Mouse (Mus musculus) left cerebral cortex, adult 2 months (tissue): ENCODE data around the gene Acot7. TPM values are rescaled to one million over a fixed set of nuclear protein-coding genes. Genes with fewer than 3 reads are reported as not detected.
A peak's percentile ranks its signal among the peaks of the same experiment; 100 is the strongest.

Source experiments
- DNase-seq, 2 experiments: peaks; one replicate each; pipeline ENCODE4 v3.0.0; 2021 to 2022; ENCODE audit warnings: low spot score in 2 of 2, mixed read lengths in 1 of 2; ENCODE audit errors: extremely low spot score in 1 of 2
- H3K27ac ChIP-seq: fragments of 200-600 bp; 2 replicates; pipeline ENCODE4 v1.8.1; 2022
- H3K4me3 ChIP-seq: fragments of 200-600 bp; 2 replicates; pipeline ENCODE4 v1.8.1; 2022
- CTCF ChIP-seq: fragments of 200-600 bp; IDR thresholded peaks from 2 replicates; pipeline ENCODE4 v1.8.1; 2022; ENCODE audit warnings: antibody characterized with exemption, mild to moderate bottlenecking, moderate library complexity
- intact Hi-C: fragments of 180-260 bp; cut with DNase I; formaldehyde crosslinking; loops from one replicate; pipeline ENCODE4 v1.15.1; 2025
- long read RNA-seq, 2 experiments: library from polyadenylated mRNA; stranded (forward); transcript quantifications; one replicate each; pipeline ENCODE4 v2.0.0; 2021; ENCODE audit warnings: borderline mapping rate in 2 of 2
- total RNA-seq, 2 experiments: library from RNA; stranded (reverse); gene quantifications; 2 replicates each; pipeline ENCODE4 v1.2.3; 2021

The Acot7 gene
- 100 to 1,000 TPM; 300 to 307 TPM for total RNA-seq
- long read RNA-seq, experiment 1, transcript Acot7-202 (9 exons, 1,457 nt), result major isoform, 171 of 192 reads
- long read RNA-seq, experiment 1, partial matches to known transcripts, result 15 of 192 reads
- long read RNA-seq, experiment 1, other reads (novel, unspliced or antisense), result 6 of 192 reads
- long read RNA-seq, experiment 2, transcript Acot7-202 (9 exons, 1,457 nt), result major isoform, 110 of 136 reads
- long read RNA-seq, experiment 2, partial matches to known transcripts, result 13 of 136 reads
- long read RNA-seq, experiment 2, other reads (novel, unspliced or antisense), result 13 of 136 reads

DNA sequence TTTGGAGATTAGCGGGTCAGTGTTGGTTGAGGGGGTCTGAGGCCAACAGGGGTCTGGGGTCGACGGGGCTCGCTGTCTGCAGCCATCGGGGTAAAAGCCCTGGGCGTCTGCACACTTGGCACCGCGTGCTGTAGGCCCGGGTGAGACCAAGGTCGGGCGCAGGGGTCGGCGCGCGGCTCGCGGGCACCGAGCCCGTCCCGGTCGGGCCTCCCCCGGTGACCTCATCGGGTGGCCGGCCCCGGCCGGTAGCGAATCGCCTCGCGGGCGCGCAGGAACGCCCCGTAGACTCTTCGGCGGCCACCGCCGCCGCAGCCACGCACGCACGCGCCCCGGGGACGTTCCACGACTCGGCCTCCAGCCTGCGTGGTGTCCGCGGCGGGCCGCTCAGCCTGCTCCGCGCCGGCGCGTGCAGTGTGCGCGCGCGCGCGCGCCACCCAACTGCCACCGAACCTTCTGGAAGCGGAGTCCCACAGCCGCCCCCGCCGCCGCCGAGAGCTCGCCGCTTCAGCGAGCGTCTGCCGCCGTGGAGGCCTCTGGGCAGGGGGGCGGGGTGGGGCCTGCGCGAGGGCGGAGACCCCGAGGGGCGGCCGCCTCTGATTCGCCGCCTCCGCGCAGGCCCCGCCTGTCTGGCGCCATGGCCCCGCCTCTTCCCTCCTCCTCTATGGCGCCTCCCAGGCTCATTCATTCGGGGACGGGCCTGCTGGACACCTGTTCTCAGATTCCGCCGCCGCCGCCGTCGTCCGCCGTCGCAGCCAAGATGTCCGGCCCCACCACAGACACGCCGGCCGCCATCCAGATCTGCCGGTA lies at the start of gene Acot7:
Gene Acot7, plus strand, starts transcription at position 598 of the 807 bp plus-strand sequence.
- TF ChIP-seq CTCF, result no peak
- DNase-seq, result peak; percentile 93 to 94
- Histone ChIP-seq H3K27ac (peak within 1 kb of the TSS; percentile 96), H3K4me3 (peak within 1 kb of the TSS; percentile 78)
- intact Hi-C loops, result loop anchor here (2.0 kb wide), 1 partner anchor 35 kb away; no protein-coding TSS in a partner anchor

DNA sequence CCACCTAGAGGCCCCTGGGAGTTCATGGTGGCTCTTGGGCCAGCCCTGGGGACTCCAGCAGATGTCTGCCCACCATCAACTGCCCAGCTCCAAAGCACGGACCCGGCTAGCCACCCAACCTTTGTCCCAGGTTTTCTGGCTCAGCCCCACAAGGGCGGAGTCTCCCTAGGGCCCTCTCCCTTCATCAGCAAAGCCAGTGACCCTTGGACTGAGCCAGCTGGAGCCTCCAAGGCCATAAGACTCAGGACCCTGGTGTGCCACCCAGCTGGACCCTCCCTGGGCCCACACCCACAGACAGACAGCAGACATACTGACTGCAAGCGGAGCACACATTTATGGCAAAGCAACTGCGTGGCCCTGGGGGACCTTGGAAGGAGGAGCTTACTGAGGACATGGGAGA lies 49.1 kb upstream of the Acot7 start:
- Histone ChIP-seq H3K27ac (no peak overlapping the region), H3K4me3 (no peak overlapping the region)
- TF ChIP-seq CTCF, result no peak
- DNase-seq, result no peak
- intact Hi-C loops, result no loop called here

DNA sequence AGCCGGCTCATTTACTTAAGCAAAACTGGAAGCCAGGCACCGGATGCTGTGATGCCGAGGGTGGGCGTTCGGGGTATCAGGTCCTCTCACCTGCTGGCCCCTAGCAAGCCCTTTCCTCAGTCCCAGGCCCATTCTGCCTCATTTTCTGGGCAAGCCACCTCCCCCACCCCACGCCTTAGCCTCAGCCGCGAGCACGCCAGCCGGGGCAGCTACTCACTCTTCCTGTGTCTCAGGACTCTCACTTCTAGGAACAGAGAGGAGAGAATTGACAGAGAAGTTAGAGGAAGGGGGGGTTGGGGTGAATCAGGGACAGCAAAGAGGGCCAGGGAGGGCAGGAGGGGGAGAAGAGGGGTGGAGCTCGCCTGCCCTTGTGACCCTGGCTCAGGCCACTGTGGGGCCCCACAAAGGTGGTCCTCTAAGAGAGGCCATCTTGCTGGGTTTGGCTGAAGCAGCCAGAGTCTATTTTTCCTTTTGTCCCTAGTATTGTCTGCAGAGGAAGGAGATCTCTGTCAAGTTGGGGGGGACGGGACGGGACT lies 48.5 kb upstream of the Acot7 start:
- H3K27ac ChIP-seq, result no peak overlapping the region
- intact Hi-C loops, result no loop called here
- DNase-seq, result no peak
- TF ChIP-seq CTCF, result no peak
- no peak overlapping the region for H3K4me3 ChIP-seq

DNA sequence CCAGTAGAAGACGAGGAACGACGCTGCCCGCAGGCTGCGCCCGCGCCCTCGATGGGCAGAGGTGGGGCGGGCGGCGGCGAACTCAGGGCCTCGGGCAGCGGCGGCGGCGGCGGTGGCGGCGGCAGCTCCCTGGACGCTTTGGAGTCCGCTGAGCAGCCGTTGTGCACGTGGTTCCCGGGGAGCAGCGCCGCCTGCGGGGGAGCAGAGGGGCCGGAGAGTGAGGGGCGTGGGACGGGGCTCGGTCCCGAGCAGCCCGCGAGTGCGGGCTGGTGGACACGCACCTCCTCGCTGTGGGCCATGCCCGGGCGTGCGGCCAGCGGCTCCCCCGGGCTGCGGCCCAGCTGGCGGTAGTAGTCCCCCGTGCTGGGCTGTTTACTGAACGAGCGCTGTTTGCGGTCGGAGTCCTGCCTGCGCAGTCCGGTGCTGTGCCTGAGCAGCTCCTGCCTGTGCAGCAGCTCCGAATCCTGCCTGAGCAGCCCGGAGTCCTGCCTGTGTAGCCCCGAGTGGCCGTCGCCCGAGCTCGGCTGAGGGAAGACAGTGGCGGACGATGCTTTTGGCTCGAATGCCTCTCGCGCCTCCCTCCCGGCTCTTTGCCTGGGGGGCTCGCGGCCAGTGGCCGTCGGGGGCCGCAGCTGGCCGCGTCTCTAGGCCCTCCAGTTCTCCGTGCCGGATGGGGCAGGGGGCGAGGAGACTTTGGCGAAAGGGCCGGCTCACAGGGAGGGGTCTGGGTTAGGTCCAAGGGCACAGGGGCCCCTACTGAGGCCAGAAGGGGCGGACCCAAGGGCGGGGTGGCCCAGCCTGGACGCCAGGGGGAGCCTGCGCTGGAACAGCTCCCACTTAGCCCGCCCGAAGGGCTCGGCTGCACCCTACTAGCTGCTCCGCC lies 46.9 kb upstream of the Acot7 start:
- TF ChIP-seq CTCF, result peak; percentile 45
- Histone ChIP-seq H3K4me3 (peak overlapping the region; percentile 31), H3K27ac (no peak overlapping the region)
- DNase-seq, result peak in 1 of 2 experiments; percentile 48
- intact Hi-C loops, result no loop called here

DNA sequence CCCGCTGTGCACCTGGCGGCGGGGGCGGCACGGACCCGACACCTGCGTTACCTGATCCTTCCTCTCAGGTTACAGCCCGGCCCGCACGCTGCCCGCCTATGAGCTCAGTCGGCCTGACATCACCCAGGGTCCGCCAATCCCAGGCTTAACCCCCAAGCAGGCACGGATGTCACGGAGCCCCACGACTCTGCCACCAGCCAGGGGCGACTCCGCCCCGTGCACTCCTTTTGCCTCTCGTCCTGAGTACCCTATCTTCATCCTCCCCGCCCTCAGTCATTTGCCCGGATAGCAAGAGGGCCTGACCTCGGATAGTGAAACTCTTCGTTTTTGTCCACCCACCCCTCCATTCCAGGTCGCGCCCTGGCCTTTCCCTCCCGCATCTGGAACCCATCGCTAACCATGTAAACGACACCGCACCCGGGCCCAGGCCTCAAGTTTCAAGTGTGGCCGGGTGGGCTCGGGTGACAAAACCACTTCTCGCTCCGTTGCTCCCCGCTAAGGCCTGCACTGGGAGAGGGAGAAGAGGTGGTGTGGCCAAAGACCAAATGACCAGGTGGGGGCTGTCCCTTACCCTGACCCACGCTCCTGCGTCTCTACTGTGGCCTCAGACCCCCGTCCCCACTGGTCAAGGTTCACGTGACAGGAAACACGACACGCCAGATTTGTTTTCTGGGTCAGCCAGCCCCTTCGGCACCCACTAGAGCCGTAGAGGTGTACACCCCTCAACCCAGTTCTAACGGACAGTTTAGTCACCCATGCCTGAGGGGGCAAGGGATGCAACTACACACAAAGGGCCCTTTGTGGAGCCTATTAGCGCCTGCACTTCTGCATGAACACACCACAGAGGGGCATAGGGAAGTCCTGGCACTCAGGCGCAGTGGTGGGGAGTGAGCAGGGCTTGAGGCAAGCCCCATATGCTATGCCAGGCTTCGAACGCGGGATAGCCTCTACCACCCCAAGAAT lies 45.8 kb upstream of the Acot7 start:
- TF ChIP-seq CTCF, result no peak
- intact Hi-C loops, result no loop called here
- no peak overlapping the region for H3K4me3 ChIP-seq
- DNase-seq, result peak in 1 of 2 experiments; percentile 13
- H3K27ac ChIP-seq, result no peak overlapping the region

DNA sequence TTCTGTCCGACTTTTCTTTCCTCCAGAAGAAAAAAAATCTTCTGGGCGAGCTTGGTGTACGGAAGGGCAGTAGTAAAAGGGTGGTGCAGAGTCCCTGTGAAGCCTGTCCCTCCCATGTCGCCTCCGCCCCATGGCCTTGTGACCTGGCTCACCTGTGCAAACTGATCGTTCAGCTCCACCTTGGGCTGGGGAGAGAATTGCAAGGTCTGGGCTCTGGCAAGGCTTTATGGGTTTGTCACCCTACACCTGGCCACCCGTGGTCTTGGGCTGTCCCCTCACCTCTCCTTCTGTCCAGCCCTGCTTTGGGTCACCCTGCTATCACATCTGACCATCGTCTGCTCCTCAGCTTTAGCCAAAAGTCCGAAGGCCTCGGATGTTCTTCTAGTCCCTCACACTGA lies 45.2 kb upstream of the Acot7 start:
- intact Hi-C loops, result no loop called here
- TF ChIP-seq CTCF, result no peak
- Histone ChIP-seq H3K27ac (no peak overlapping the region), H3K4me3 (no peak overlapping the region)
- DNase-seq, result no peak

DNA sequence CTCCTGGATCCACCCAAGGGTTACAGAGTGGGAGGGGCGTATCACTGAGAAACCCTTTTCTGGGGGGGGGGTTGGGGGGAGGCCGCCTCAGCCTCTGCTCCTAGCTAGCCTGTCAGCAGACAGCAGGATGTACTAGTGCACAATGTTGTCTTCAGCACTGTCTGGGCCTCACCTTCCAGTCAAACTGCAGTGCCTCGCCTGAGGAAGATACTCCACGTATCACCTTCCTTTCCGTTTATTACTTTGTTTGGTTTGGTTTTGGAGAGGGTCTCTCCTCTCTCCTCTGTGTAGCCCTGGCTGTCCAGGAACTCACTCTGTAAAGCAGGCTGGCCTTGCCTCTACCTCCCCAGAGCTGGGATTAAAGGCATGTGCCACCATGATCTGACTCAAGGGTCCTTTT lies 44.7 kb upstream of the Acot7 start:
- intact Hi-C loops, result no loop called here
- no peak overlapping the region for H3K27ac ChIP-seq
- no peak overlapping the region for H3K4me3 ChIP-seq
- no peak for TF ChIP-seq CTCF
- DNase-seq, result no peak

DNA sequence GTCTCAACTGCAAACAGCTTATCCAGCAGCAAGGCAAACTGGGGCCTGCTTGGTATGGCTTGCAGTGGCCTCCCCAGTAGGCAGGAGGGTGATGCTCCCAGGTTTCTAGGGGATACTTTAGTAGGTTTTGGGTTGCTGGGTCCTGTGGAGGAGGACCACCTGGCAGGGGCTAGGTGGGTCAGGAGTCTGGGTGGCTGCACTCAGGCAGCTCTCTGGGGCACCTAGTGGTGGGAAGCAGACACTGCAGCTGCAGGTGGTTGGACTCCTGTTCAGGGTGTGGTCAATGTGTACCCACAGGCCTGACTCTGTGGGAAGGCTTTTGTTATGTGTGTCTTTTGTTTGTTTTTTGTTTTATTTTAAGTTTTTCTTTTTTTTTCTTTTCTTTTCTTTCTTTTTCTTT lies 43.4 kb upstream of the Acot7 start:
- peak; percentile 86 for TF ChIP-seq CTCF
- no peak overlapping the region for H3K4me3 ChIP-seq
- H3K27ac ChIP-seq, result no peak overlapping the region
- intact Hi-C loops, result no loop called here
- DNase-seq, result peak in 1 of 2 experiments; percentile 64

DNA sequence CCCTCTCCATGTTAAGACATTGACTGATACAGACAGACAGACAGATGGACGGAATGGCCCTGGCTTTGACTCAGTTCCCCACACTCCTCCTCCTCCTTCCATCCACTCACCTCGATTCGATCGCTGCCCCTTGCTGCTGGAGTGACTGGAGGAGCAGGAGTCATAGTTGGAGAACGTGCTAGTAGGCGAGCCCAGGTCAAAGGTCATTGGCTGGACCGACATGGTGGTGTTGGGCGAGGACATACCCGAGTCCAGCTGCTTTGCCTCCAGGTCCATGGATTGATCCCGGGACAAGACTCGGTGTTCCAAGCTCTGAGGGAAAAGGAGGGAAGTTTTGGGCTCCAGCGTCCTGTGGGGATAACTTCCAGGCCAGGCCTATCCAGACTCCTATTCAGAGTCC lies 42.6 kb upstream of the Acot7 start:
- H3K27ac ChIP-seq, result no peak overlapping the region
- no peak overlapping the region for H3K4me3 ChIP-seq
- TF ChIP-seq CTCF, result no peak
- DNase-seq, result no peak
- intact Hi-C loops, result no loop called here

DNA sequence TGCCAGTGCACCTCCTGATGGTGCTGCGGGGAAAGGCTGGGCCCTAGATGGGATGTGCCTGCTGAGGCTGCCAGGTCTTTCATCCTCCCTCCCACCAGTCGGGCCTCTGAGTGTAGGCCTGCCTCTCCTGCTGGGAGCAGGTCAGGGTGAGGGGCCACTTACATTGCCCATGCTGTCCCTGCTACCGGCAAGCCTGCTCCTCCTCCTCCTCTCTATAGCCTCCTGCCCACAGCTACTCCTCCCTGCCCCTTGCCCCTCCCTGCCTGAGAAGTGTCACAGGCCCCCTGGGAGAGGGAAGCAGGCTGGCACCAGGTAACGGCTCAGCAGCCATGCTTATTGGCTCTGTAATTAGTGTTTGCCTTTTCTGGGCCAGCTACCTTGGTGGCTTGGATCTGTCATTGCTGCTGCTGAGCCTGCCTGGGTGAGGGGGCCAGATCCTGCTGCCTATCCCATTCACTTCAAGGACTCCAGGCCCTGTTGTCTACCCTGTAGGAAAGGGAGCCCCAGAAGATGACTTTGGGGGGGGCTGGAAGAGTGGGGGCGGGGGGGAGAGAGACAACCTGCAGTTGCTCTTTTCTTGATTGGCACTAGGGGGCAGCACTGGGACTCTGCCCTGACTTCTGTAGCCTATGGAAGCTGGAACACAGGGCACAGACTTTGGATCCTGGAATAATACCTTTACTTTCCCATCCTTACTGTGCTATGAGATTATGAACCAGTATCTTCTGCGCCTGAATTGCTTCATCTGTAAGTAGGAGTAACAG lies 41.6 kb upstream of the Acot7 start:
- peak in 1 of 2 experiments; percentile 19 for DNase-seq
- intact Hi-C loops, result no loop called here
- Histone ChIP-seq H3K4me3 (no peak overlapping the region), H3K27ac (no peak overlapping the region)
- peak; percentile 74 for TF ChIP-seq CTCF
